Mouse (Mus musculus) cortical plate, adult 2 months (tissue): ENCODE data around the gene Ttll1.

Experiments used
- CTCF ChIP-seq: fragments of 200-500 bp; IDR thresholded peaks from 2 replicates; pipeline ENCODE4 v1.5.1; 2011; ENCODE audit warnings: mild to moderate bottlenecking, control low read depth, low read length; ENCODE audit not compliant: insufficient read depth; ENCODE audit errors: extremely low read depth
- POLR2A ChIP-seq: fragments of 200-500 bp; IDR thresholded peaks from 2 replicates; pipeline ENCODE4 v1.6.1; 2011; ENCODE audit warnings: mild to moderate bottlenecking, low read length, control low read depth; ENCODE audit not compliant: insufficient read depth; ENCODE audit errors: extremely low read depth

DNA sequence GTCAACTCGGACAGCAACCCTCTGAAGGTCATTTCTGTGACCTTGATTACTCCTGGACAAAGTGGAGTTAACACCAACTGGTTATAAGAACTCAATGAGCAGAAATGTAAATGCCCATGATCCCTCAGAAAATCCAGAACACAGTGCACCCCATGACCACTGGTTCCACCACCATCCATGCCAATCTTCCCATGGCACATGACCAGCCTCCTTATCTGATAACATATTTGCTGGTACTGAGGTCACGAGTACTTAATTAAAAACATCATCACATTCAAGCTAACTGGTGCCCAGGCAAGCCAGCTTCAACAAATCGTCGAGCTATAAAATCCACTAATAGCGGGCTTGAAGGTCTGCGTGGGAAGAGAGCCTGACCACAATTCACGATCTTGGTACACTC lies 56.3 kb downstream of the Ttll1 start:
- TF ChIP-seq POLR2A, result no peak
- no peak for TF ChIP-seq CTCF
